10 mouse cellular contexts compared by ENCODE assay signal in genomic region chr13:102774786-102775201, GRCm38 (mm10).
A peak's percentile ranks its signal among the peaks of the same experiment; 100 is the strongest.
DNase-seq lines count a peak whose midpoint lies in the region; ATAC-seq and TF ChIP-seq lines count a peak whose summit lies in the region.
"Had no signal": no experiment of that assay in that cellular context is flagged by ENCODE, and none has a peak within 500 bp of the region (broad histone marks: within the 10 kb centered on the region; RNA-seq: fewer than 3 reads in every experiment).

No protein-coding gene starts in this region.

- peak; percentile 47 for TF ChIP-seq CTCF in stomach, postnatal 0 days (IDR thresholded peaks at IDR 0.05; ENCODE audit: low read depth)

- WGBS in forebrain, embryonic 12.5 days, result 69% methylated on average over 7 of the region's 7 CpGs
- 74% methylated on average over 7 of the region's 7 CpGs for WGBS in forebrain, embryonic 10.5 days
- 50% methylated on average over 7 of the region's 7 CpGs for WGBS in neural tube, embryonic 11.5 days
- 39% methylated on average over 7 of the region's 7 CpGs for WGBS in hindbrain, embryonic 15.5 days
- 69% methylated on average over 7 of the region's 7 CpGs for WGBS in stomach, postnatal 0 days

- H3K36me3 ChIP-seq in forebrain, embryonic 12.5 days (replicated peaks), result 0 out of 2 replicates have a peak, but pooled peaks cover 6% of the 10 kb centered on the region
- H3K36me3 ChIP-seq in forebrain, embryonic 10.5 days (replicated peaks), result peaks cover 61% of the 10 kb centered on the region
- no peaks in the 10 kb centered on the region for H3K36me3 ChIP-seq in neural tube, embryonic 11.5 days (ENCODE audit: control insufficient read depth, insufficient read depth, low read length)
- H3K36me3 ChIP-seq in hindbrain, embryonic 15.5 days, result no peaks in the 10 kb centered on the region
- H3K36me3 ChIP-seq in stomach, postnatal 0 days (ENCODE audit: control insufficient read depth, insufficient read depth, low read length), result 0 out of 2 replicates have a peak, but pooled peaks cover 13% of the 10 kb centered on the region

- no peaks in the 10 kb centered on the region for H3K4me1 ChIP-seq in forebrain, embryonic 12.5 days
- H3K4me1 ChIP-seq in forebrain, embryonic 10.5 days, result no peaks in the 10 kb centered on the region
- H3K4me1 ChIP-seq in neural tube, embryonic 11.5 days (ENCODE audit: control insufficient read depth, insufficient read depth, low read length), result peaks cover 7% of the 10 kb centered on the region; the same call in 1 of the 2 replicates
- H3K4me1 ChIP-seq in hindbrain, embryonic 15.5 days (replicated peaks), result 0 out of 2 replicates have a peak, but pooled peaks cover 3% of the 10 kb centered on the region
- no peaks in the 10 kb centered on the region for H3K4me1 ChIP-seq in stomach, postnatal 0 days (replicated peaks; ENCODE audit: control insufficient read depth, insufficient read depth)
- H3K4me1 ChIP-seq: heart, embryonic 13.5 days had no signal

- no peak for TF ChIP-seq EP300 in stomach, postnatal 0 days (optimal IDR thresholded peaks at IDR 0.05)

- H3K27ac ChIP-seq in forebrain, embryonic 12.5 days, result no peak overlapping the region
- no peak overlapping the region for H3K27ac ChIP-seq in forebrain, embryonic 10.5 days
- no peak overlapping the region for H3K27ac ChIP-seq in neural tube, embryonic 11.5 days (ENCODE audit: low read depth, low read length)
- H3K27ac ChIP-seq in hindbrain, embryonic 15.5 days (replicated peaks), result no peak overlapping the region
- H3K27ac ChIP-seq in stomach, postnatal 0 days (replicated peaks), result 0 out of 2 replicates have a peak overlapping the region, but pooled peaks have one; percentile 45
- H3K27ac ChIP-seq: heart, embryonic 13.5 days; macrophage had no signal

- no peak for DNase-seq in forebrain, embryonic 10.5 days (ENCODE audit: extremely low spot score, low spot score)
- peak; percentile 60 for DNase-seq in neural tube, embryonic 11.5 days (ENCODE audit: low spot score)
- no peak for DNase-seq in neural tube, embryonic 10.5 days (ENCODE audit: extremely low spot score, low spot score)
- no peak for DNase-seq in stomach, postnatal 0 days (ENCODE audit: low spot score)
- no peak for DNase-seq in right cerebral cortex, postnatal 14 days
- no peak for DNase-seq in frontal cortex, postnatal 36 days (ENCODE audit: low spot score in 2 of 2)

- H3K4me2 ChIP-seq in forebrain, embryonic 12.5 days, result no peak overlapping the region
- H3K4me2 ChIP-seq in neural tube, embryonic 11.5 days (ENCODE audit: low read depth), result no peak overlapping the region
- no peak overlapping the region for H3K4me2 ChIP-seq in hindbrain, embryonic 15.5 days
- H3K4me2 ChIP-seq in stomach, postnatal 0 days (replicated peaks; ENCODE audit: low read depth), result no peak overlapping the region
- H3K4me2 ChIP-seq: heart, embryonic 13.5 days had no signal

- 0 out of 2 replicates have a peak, but pooled peaks have one; percentile 23 for ATAC-seq in forebrain, embryonic 12.5 days (ENCODE audit: low FRiP score)
- ATAC-seq in neural tube, embryonic 11.5 days (ENCODE audit: insufficient read depth, low FRiP score, low TSS enrichment), result no peak
- ATAC-seq in hindbrain, embryonic 15.5 days (ENCODE audit: low FRiP score, low read depth), result peak; percentile 62; the same call in 1 of the 2 replicates
- no peak; the same call in 1 of the 2 replicates for ATAC-seq in stomach, postnatal 0 days (ENCODE audit: low FRiP score, low TSS enrichment)

- no peaks in the 10 kb centered on the region for H3K27me3 ChIP-seq in forebrain, embryonic 12.5 days
- no peaks in the 10 kb centered on the region for H3K27me3 ChIP-seq in forebrain, embryonic 10.5 days (ENCODE audit: poor library complexity, severe bottlenecking)
- H3K27me3 ChIP-seq in neural tube, embryonic 11.5 days (ENCODE audit: control insufficient read depth, insufficient read depth, low read length), result no peaks in the 10 kb centered on the region
- no peaks in the 10 kb centered on the region for H3K27me3 ChIP-seq in hindbrain, embryonic 15.5 days
- no peaks in the 10 kb centered on the region for H3K27me3 ChIP-seq in stomach, postnatal 0 days (ENCODE audit: control insufficient read depth, insufficient read depth, low read length)
- H3K27me3 ChIP-seq: heart, embryonic 13.5 days had no signal

- H3K9me3 ChIP-seq in forebrain, embryonic 12.5 days, result no peaks in the 10 kb centered on the region
- no peaks in the 10 kb centered on the region for H3K9me3 ChIP-seq in forebrain, embryonic 10.5 days
- no peaks in the 10 kb centered on the region for H3K9me3 ChIP-seq in neural tube, embryonic 11.5 days (ENCODE audit: control insufficient read depth, low read length)
- H3K9me3 ChIP-seq in hindbrain, embryonic 15.5 days, result no peaks in the 10 kb centered on the region
- no peaks in the 10 kb centered on the region for H3K9me3 ChIP-seq in stomach, postnatal 0 days (ENCODE audit: control insufficient read depth, low read length)
- H3K9me3 ChIP-seq: heart, embryonic 13.5 days had no signal

- H3K9ac ChIP-seq in forebrain, embryonic 12.5 days, result no peak overlapping the region
- no peak overlapping the region for H3K9ac ChIP-seq in neural tube, embryonic 11.5 days (ENCODE audit: low read length)
- no peak overlapping the region for H3K9ac ChIP-seq in hindbrain, embryonic 15.5 days
- H3K9ac ChIP-seq in stomach, postnatal 0 days (ENCODE audit: low read length), result no peak overlapping the region
- H3K9ac ChIP-seq: heart, embryonic 13.5 days had no signal

- H3K4me3 ChIP-seq in forebrain, embryonic 12.5 days (replicated peaks), result no peak overlapping the region
- no peak overlapping the region for H3K4me3 ChIP-seq in forebrain, embryonic 10.5 days
- H3K4me3 ChIP-seq in neural tube, embryonic 11.5 days (ENCODE audit: low read depth, low read length), result no peak overlapping the region
- no peak overlapping the region for H3K4me3 ChIP-seq in hindbrain, embryonic 15.5 days
- no peak overlapping the region for H3K4me3 ChIP-seq in stomach, postnatal 0 days (ENCODE audit: low read depth, low read length)
- H3K4me3 ChIP-seq: heart, embryonic 13.5 days had no signal

Comparison
In these comparisons a context has a peak if more than half of its experiments do, and no peak if none do; other contexts are left out.
1. ATAC-seq: peak in forebrain, embryonic 12.5 days (single experiment) and hindbrain, embryonic 15.5 days (single experiment); none in neural tube, embryonic 11.5 days (single experiment) and stomach, postnatal 0 days (single experiment).